Mouse (Mus musculus): ENCODE measurements at regions not wholly inside any gene's neighbourhood (a gene's known extent, or its start where the extent isn't known, plus 50 kb on each side); places are given as distances from the start of the nearest gene placed in this dataset.

- no peaks in the 10 kb centered on the region for H3K36me3 ChIP-seq
- H3K27ac ChIP-seq: no peak overlapping the region
- 75% methylated on average over 5 of the region's 5 CpGs for WGBS
- ATAC-seq (ENCODE audit: low FRiP score, low read depth): no peak
- H3K4me2 ChIP-seq (replicated peaks): no peak overlapping the region
- H3K4me3 ChIP-seq: no peak overlapping the region
- no peaks in the 10 kb centered on the region for H3K4me1 ChIP-seq
- no peak overlapping the region for H3K9ac ChIP-seq
- H3K27me3 ChIP-seq (replicated peaks): no peaks in the 10 kb centered on the region
- no peaks in the 10 kb centered on the region for H3K9me3 ChIP-seq
These were observed 244.1 kb upstream of the Jmjd1c start for GRCm38 (mm10) chr10:66851841-66852240.

- Histone ChIP-seq H3K4me1 (no peaks in the 10 kb centered on the region), H3K4me2 (replicated peaks) (no peak overlapping the region), H3K9ac (no peak overlapping the region), H3K36me3 (no peaks in the 10 kb centered on the region), H3K9me3 (no peaks in the 10 kb centered on the region), H3K4me3 (no peak overlapping the region), H3K27me3 (replicated peaks) (no peaks in the 10 kb centered on the region), H3K27ac (no peak overlapping the region)
- WGBS: 61% methylated on average over 5 of the region's 5 CpGs
- no peak for ATAC-seq (ENCODE audit: low FRiP score, low read depth)
These were observed 243.2 kb upstream of the Jmjd1c start for GRCm38 (mm10) chr10:66852708-66853107.

DNA sequence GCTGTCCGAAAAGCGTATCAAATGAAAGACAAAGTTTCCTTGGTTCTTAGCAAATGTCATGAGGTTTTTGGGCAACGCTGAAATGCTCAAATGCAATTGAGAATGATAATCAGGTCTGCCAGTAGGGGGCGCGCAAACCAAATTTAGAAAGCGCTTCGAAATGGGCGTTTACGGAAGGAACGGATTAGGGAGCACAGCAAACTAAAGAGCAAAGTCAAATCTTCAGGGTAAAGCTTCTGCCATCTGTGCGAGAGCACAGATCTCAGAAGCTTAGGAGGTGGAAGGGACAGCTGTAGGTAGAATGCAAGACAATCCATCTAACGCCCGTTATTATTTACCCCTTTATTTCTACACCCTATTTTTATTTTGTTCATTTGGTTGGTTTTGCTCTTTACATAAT lies 242.7 kb upstream of the Jmjd1c start:
- no peak overlapping the region for H3K9ac ChIP-seq
- WGBS: 10% methylated on average over 13 of the region's 13 CpGs
- no peaks in the 10 kb centered on the region for H3K36me3 ChIP-seq
- no peaks in the 10 kb centered on the region for H3K27me3 ChIP-seq (replicated peaks)
- H3K4me3 ChIP-seq: no peak overlapping the region
- no peak overlapping the region for H3K27ac ChIP-seq
- ATAC-seq (ENCODE audit: low FRiP score, low read depth): no peak
- no peaks in the 10 kb centered on the region for H3K4me1 ChIP-seq
- H3K4me2 ChIP-seq (replicated peaks): 0 out of 2 replicates have a peak overlapping the region, but pooled peaks have one; percentile 30
- H3K9me3 ChIP-seq: no peaks in the 10 kb centered on the region

DNA sequence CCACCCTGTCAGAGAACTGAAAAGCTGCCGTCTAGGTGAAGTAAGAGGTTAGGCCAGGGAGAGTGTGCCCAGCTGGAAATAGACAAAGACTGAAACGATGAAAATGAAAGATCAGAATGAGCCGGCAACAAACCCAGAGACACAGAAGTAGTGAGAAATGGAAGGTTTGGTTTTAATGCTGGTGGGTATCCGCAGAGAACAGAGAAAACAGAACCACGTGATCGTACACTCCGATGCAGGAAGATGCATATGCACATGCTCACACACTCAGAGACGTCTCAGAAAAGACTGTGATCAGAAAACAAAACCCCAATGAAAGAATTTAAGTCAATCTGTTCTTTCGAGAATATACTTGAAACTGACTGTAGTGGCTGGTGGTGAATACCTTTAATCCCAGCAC lies 241.0 kb upstream of the Jmjd1c start:
- 92% methylated on average over 9 of the region's 9 CpGs for WGBS
- Histone ChIP-seq H3K4me1 (no peaks in the 10 kb centered on the region), H3K27ac (no peak overlapping the region)

GRCm38 (mm10) chr10:66857330-66857729 lies 238.6 kb upstream of the Jmjd1c start:
- no peak overlapping the region for H3K4me2 ChIP-seq (replicated peaks)
- H3K9ac ChIP-seq: no peak overlapping the region
- no peak overlapping the region for H3K27ac ChIP-seq
- 88% methylated on average over 7 of the region's 7 CpGs for WGBS
- ATAC-seq (ENCODE audit: low FRiP score, low read depth): no peak
- H3K27me3 ChIP-seq (replicated peaks): no peaks in the 10 kb centered on the region
- no peak overlapping the region for H3K4me3 ChIP-seq
- no peaks in the 10 kb centered on the region for H3K4me1 ChIP-seq
- no peaks in the 10 kb centered on the region for H3K36me3 ChIP-seq
- H3K9me3 ChIP-seq: no peaks in the 10 kb centered on the region

More for the DNA sequence above, 241.0 kb upstream of the Jmjd1c start:
- Histone ChIP-seq H3K4me3 (no peak overlapping the region), H3K9me3 (no peaks in the 10 kb centered on the region), H3K27me3 (replicated peaks) (no peaks in the 10 kb centered on the region), H3K36me3 (no peaks in the 10 kb centered on the region), H3K9ac (no peak overlapping the region), H3K4me2 (replicated peaks) (no peak overlapping the region)
- ATAC-seq (ENCODE audit: low FRiP score, low read depth): no peak

DNA sequence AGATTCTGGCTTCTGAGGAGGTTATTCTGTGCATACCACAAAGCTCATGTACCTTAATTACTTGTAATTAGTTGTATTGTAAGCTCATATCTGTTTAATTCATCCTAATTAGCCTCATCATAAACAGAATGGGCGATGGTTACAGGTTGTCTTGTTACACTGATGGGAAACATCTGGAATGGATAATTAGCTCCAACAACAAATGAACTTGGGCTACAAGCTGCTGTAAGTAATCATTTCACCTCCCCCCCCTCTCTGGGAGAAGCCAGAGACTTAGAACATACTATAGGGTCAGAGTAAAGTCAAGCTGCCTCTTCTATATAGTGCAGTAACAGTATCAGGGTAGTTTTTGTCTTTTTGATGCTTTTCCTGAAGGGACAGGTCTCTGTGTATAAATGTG lies 234.5 kb upstream of the Jmjd1c start:
- H3K27me3 ChIP-seq (replicated peaks): no peaks in the 10 kb centered on the region
- H3K9ac ChIP-seq: no peak overlapping the region
- no peaks in the 10 kb centered on the region for H3K9me3 ChIP-seq
- H3K27ac ChIP-seq: no peak overlapping the region
- no peak for ATAC-seq (ENCODE audit: low FRiP score, low read depth)
- no peaks in the 10 kb centered on the region for H3K36me3 ChIP-seq
- 75% methylated on average over 1 of the region's 1 CpGs for WGBS
- H3K4me3 ChIP-seq: no peak overlapping the region
- H3K4me1 ChIP-seq: no peaks in the 10 kb centered on the region
- no peak overlapping the region for H3K4me2 ChIP-seq (replicated peaks)

DNA sequence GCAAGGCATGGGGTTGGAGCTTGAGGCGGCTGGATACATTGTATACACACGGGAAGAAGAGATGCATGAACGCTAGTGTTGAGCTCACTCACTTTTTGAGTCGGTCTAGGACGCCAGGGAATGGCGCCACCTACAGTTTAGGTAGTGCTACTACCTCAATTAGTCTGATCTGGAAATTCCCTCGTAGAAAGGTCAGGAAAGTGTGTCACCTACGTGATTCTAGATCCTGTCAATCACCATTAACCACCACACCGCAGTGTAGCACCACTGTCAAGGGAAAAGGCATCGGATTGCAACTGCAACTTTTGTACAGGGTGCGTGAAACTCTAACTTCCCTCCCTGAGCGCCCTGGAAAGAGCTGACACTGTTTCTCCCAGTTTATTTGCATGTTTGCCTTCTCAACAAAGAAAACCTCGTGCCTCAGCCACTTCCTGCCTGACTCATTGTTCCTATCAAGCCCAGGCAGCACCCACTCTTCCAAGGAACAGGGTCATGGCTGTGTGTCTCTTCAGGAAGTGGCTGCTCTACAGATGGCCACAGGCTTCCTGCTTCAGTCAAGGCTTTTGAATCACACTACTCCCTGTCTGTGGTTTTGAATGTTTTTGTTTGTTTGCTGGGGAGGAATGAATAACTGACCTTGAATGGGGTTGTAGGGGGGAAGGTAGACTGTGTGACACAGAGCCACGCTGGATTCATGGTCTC lies 231.6 kb upstream of the Jmjd1c start:
- H3K9ac ChIP-seq: no peak overlapping the region
- no peaks in the 10 kb centered on the region for H3K9me3 ChIP-seq
- H3K36me3 ChIP-seq: no peaks in the 10 kb centered on the region
- no peak overlapping the region for H3K27ac ChIP-seq
- H3K27me3 ChIP-seq (replicated peaks): no peaks in the 10 kb centered on the region
- H3K4me1 ChIP-seq: no peaks in the 10 kb centered on the region
- H3K4me2 ChIP-seq (replicated peaks): no peak overlapping the region
- ATAC-seq (ENCODE audit: low FRiP score, low read depth): no peak
- 74% methylated on average over 14 of the region's 14 CpGs for WGBS
- H3K4me3 ChIP-seq: no peak overlapping the region

GRCm38 (mm10) chr10:66865010-66865582 lies 230.8 kb upstream of the Jmjd1c start:
- H3K4me3 ChIP-seq: no peak overlapping the region
- H3K36me3 ChIP-seq: no peaks in the 10 kb centered on the region
- WGBS: 75% methylated on average over 10 of the region's 10 CpGs
- H3K9me3 ChIP-seq: no peaks in the 10 kb centered on the region
- no peak overlapping the region for H3K4me2 ChIP-seq (replicated peaks)
- H3K27ac ChIP-seq: no peak overlapping the region
- no peak for ATAC-seq (ENCODE audit: low FRiP score, low read depth)
- no peaks in the 10 kb centered on the region for H3K4me1 ChIP-seq
- no peaks in the 10 kb centered on the region for H3K27me3 ChIP-seq (replicated peaks)
- no peak overlapping the region for H3K9ac ChIP-seq

GRCm38 (mm10) chr10:66871133-66871664 lies 224.7 kb upstream of the Jmjd1c start:
- Histone ChIP-seq H3K4me2 (replicated peaks) (no peak overlapping the region), H3K27ac (no peak overlapping the region), H3K4me3 (no peak overlapping the region), H3K9ac (no peak overlapping the region), H3K9me3 (no peaks in the 10 kb centered on the region), H3K4me1 (no peaks in the 10 kb centered on the region), H3K27me3 (replicated peaks) (no peaks in the 10 kb centered on the region), H3K36me3 (no peaks in the 10 kb centered on the region)
- 79% methylated on average over 4 of the region's 4 CpGs for WGBS
- no peak for ATAC-seq (ENCODE audit: low FRiP score, low read depth)

DNA sequence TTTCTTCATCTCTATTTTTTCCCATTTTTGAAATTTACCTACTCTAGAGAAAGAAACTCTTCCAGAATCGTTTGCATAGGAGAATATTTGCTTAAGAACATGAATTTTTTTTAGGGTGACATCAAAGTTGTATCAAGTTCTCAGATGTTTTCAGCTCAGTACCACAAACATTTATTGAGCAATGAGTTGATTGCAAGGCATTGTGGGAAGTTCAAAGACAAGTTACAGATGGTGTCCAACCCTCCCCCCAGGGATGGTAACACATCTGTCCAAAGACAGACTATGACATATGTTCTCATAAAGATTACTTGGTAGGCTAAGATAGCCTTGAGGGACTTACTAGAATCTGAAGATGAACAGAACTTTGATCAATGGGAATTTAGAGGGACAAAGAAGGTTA lies 224.3 kb upstream of the Jmjd1c start:
- Histone ChIP-seq H3K27ac (no peak overlapping the region), H3K27me3 (replicated peaks) (no peaks in the 10 kb centered on the region), H3K9ac (no peak overlapping the region), H3K4me2 (replicated peaks) (no peak overlapping the region), H3K9me3 (no peaks in the 10 kb centered on the region), H3K4me1 (no peaks in the 10 kb centered on the region), H3K4me3 (no peak overlapping the region), H3K36me3 (no peaks in the 10 kb centered on the region)
- ATAC-seq (ENCODE audit: low FRiP score, low read depth): no peak
- 77% methylated on average over 1 of the region's 1 CpGs for WGBS

DNA sequence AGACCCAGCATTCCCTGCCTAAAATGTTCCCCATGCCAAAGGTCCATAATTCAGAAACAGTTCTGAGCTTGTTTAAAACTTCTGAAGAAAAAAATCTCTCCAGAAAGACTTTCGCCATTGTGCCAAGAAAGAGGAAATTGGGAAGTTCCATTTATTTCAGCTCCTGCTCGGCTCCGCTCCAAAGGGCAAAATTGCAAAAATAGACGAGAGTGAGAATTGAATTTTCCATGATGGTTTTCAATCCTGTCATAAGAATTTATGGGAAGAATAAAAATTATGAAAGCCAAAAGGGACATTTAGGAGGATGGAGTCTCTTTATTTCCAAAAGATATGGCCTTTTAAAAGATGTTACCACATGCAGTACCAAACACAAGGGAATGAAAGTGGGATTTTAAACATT lies 222.5 kb upstream of the Jmjd1c start:
- 93% methylated on average over 4 of the region's 4 CpGs for WGBS
- H3K36me3 ChIP-seq: no peaks in the 10 kb centered on the region
- ATAC-seq (ENCODE audit: low FRiP score, low read depth): no peak
- no peaks in the 10 kb centered on the region for H3K4me1 ChIP-seq
- no peak overlapping the region for H3K9ac ChIP-seq
- no peaks in the 10 kb centered on the region for H3K9me3 ChIP-seq
- H3K27me3 ChIP-seq (replicated peaks): no peaks in the 10 kb centered on the region
- H3K4me3 ChIP-seq: no peak overlapping the region
- H3K27ac ChIP-seq: no peak overlapping the region
- no peak overlapping the region for H3K4me2 ChIP-seq (replicated peaks)

- no peak overlapping the region for H3K4me2 ChIP-seq (replicated peaks)
- ATAC-seq (ENCODE audit: low FRiP score, low read depth): no peak
- H3K36me3 ChIP-seq: no peaks in the 10 kb centered on the region
- H3K9me3 ChIP-seq: no peaks in the 10 kb centered on the region
- no peak overlapping the region for H3K27ac ChIP-seq
- H3K9ac ChIP-seq: no peak overlapping the region
- H3K4me1 ChIP-seq: no peaks in the 10 kb centered on the region
- no peaks in the 10 kb centered on the region for H3K27me3 ChIP-seq (replicated peaks)
- H3K4me3 ChIP-seq: no peak overlapping the region
- 85% methylated on average over 8 of the region's 8 CpGs for WGBS
These were observed 216.9 kb upstream of the Jmjd1c start for GRCm38 (mm10) chr10:66879071-66879470.

- Histone ChIP-seq H3K4me2 (replicated peaks) (no peak overlapping the region), H3K27me3 (replicated peaks) (no peaks in the 10 kb centered on the region), H3K4me1 (no peaks in the 10 kb centered on the region), H3K9ac (no peak overlapping the region), H3K27ac (no peak overlapping the region), H3K4me3 (no peak overlapping the region), H3K9me3 (no peaks in the 10 kb centered on the region), H3K36me3 (no peaks in the 10 kb centered on the region)
- no peak for ATAC-seq (ENCODE audit: low FRiP score, low read depth)
- WGBS: 93% methylated on average over 5 of the region's 5 CpGs
These were observed 213.1 kb upstream of the Jmjd1c start for GRCm38 (mm10) chr10:66882825-66883224.
